Mouse (Mus musculus): ENCODE measurements around the gene Phactr1.

The Phactr1 gene

GRCm38 (mm10) chr13:42867026-42867425 is 186.6 kb downstream of the Phactr1 start:
- peak; percentile 36 for ATAC-seq (ENCODE audit: low TSS enrichment)

GRCm38 (mm10) chr13:42872125-42872524 is 191.7 kb downstream of the Phactr1 start:
- ATAC-seq (ENCODE audit: low TSS enrichment): no peak

GRCm38 (mm10) chr13:42878346-42878745 is 197.9 kb downstream of the Phactr1 start:
- no peak for ATAC-seq (ENCODE audit: low TSS enrichment)

DNA sequence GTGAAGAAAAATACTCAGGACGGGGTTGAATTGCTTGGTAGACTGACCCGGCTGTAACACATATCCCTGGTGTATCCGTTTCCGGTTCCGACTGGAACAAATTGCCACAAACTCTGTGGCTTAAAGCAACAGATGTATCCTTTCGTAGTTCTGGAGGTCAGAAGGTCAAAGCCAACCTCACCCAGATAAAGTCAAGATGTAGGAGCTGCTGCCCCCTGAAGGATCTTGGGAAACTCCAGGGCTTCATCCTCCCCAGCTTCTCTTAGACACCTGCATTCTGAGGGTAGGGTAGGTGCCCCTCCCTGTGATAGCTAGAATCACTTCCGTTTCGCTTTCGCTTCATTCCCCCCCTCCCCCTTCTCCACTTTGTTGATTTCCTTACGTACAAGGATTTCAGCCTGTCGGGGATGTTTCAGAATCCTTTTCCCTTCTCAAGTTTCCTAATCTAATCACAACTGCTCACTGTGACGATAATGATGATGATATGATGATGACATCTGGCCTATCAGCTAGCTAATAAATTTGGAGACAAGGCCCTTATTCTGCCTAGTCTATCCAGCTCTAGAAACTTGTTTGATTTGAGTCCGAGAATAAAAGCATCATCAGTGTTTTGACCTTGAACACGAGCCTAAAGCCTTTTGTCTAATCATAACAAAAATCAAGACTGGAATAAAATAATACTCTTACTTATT is 203.8 kb downstream of the Phactr1 start:
- no peak for ATAC-seq (ENCODE audit: low TSS enrichment)

- no peak for ATAC-seq (ENCODE audit: low TSS enrichment)
Observed at GRCm38 (mm10) chr13:42884725-42885115, 204.3 kb downstream of the Phactr1 start.

DNA sequence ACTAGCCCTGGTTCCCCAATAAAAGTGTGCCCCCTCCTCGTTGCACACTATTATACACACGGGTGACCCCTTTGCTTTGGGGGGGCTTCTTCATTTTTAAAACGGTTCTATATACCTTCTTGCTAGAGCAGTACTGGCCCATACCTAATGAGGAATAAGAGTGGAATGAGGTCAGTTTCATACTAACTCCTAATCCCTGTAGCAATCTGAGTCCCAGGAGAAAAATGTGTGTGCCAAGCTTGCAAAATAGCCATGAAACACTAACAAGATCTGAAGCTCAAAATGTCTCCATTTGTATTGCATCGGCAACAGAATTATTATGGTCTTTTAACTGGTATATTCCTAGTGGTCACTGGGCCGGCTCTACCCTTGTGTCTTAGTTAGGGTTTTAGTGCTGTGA is 207.3 kb downstream of the Phactr1 start:
- ATAC-seq (ENCODE audit: low TSS enrichment): no peak

GRCm38 (mm10) chr13:42889516-42890474 is 209.4 kb downstream of the Phactr1 start:
- ATAC-seq (ENCODE audit: low TSS enrichment): peak; percentile 18; the same call in 1 of the 2 replicates

DNA sequence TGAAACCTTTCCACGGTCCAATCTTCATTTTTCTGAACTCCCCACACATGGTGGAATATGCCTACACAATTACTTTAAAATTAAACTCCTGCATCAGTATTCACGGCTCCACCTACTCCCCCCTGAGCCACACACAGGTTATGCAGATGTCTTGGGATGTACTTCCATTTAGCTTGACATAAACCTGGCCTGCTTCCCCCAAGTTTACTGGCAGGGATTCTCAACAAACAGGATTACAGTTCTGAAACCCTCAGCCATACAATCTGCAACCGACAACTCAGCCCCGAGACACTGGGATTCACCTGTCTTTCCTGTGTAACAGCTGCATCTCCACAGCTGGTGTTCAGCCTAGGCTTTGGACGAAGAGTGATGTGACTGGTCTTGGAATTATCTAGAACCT is 210.2 kb downstream of the Phactr1 start:
- no peak for ATAC-seq (ENCODE audit: low TSS enrichment)

- ATAC-seq (ENCODE audit: low TSS enrichment): no peak
Observed at GRCm38 (mm10) chr13:42894016-42894415, 213.6 kb downstream of the Phactr1 start.

GRCm38 (mm10) chr13:42894598-42894997 is 214.2 kb downstream of the Phactr1 start:
- ATAC-seq (ENCODE audit: low TSS enrichment): peak; percentile 69

DNA sequence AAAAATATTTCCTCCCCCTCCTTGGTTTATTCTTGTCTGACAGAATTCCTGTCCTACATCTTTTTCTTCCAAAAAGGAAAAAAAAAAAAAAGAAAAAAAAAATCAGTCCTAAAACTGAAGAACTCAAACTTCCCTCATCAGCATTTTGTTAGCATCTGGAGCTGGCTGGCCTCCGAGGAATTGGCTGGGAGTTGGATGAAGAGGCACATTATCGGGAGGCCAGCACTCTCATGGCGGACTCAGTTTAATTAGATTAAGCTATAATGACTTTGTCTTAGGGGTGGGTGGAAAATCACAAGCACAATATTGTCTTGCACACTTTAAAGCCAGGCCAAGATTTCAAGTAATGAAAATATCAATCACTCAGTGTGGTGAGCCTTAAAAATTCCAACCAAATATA is 215.6 kb downstream of the Phactr1 start:
- ATAC-seq (ENCODE audit: low TSS enrichment): no peak

GRCm38 (mm10) chr13:42899611-42900010 is 219.2 kb downstream of the Phactr1 start:
- ATAC-seq (ENCODE audit: low TSS enrichment): no peak

DNA sequence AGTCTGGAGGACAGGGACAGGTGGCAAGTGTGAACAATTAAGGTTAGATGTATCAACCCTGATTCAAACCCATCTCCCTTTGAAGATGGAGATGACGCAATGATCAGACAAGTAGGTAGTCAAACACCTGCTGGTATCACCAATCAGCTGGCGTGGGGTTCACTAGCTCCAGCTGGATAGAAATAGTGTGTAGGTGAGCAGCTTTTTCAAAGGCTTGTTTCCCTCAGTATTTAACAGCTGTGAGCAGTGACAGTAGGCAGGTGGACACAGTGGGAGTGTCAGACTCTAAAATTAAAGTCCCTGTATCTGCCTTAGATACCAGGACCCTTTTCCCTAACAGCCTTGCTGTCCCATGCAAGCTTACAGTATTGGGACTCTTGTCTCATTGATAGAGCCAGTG is 221.4 kb downstream of the Phactr1 start:
- ATAC-seq (ENCODE audit: low TSS enrichment): peak; percentile 40

DNA sequence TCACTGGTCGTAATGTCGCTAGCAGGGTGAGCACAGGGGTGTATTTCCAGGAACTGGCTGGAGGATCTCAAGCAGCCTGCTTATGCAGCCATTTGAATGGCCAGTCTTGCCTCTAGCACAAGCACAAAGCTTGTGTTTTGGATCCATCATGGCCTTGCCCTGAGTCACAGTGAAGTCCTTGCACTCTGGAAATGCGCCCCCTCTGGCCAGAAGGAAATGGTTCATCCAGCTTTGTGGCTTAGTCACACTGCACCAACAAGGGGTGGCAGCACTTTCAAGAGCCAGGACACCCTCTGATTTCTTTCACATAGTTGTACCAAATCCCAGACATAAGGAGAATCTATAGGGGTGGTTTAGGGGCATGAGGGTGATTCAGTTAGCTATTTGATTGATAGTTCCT is 222.4 kb downstream of the Phactr1 start:
- 0 out of 2 replicates have a peak, but pooled peaks have one; percentile 15 for ATAC-seq (ENCODE audit: low TSS enrichment)

DNA sequence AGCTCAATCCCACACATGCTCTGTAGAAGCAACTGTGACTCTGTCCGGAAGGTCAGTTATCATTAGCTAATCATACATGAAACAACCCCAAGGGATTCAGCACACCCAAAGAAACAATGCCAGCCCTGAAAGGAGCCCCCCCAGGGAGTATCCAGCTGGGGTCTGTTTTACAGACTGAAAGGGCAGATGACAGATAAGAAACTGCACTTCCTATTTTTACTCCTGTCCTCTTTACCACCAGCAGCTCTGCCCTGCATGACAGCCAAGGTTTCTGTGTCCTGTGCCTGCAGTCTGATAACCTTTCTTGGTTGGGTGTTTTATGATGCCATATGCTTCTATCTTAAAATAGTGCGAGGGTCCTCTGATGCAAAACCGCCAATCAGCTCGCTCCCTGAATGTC is 225.4 kb downstream of the Phactr1 start:
- ATAC-seq (ENCODE audit: low TSS enrichment): no peak

DNA sequence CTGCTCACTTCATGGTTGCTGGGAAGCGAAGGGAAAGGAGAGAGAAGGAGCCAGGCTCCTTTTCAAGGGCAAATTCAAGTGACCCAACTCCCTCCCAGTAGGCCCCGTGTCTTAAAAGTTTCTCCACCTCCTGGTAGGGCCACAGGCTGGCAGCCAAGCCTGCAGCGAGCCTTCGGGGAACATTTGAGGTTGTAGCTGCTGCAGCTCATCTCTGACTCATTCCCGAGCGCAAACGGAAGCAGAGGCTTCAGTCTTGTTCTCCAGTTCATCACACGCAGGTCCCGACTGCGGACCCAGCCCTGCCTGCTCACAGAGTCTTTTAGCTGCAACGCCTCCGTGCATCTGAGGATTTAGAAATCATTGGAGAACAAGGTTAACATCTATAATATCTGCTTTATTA is 226.6 kb downstream of the Phactr1 start:
- peak; percentile 53 for ATAC-seq (ENCODE audit: low TSS enrichment)

DNA sequence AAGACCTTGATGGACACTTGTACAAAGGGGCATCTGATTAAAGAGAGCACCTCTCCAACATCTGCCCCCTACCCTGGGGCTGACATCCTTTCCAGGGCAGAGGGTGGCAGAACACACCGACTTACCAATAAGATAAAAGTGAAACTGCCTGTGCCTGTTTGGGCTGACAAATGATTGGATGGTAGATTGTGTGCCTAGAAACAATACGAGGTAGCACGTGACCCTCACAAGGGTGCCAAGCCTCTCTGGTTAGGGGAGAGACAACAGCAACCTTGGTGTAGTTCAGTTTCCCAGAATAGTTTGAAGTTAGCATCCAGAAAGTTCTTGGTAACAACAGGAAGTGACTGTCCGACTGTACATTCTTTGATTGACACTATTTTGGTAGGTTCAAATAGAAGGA is 234.7 kb downstream of the Phactr1 start:
- ATAC-seq (ENCODE audit: low TSS enrichment): no peak

DNA sequence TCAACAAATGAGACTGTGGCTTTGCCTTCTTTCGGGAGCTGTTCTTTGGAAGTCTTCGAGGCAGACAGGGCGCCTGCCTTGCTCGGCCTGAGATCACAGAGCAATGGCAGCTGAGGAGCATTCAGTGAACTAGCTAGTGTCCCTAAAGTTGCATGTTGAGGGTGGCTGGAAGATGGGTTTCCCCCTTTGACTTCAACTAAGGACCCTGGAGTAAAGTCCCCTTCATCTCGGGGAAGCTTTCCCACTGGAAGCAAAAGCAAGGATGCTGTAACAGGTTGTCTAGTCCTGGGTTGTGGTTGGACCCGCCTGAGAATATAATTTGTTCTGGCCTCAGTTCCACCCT is 235.4 kb downstream of the Phactr1 start:
- no peak for ATAC-seq (ENCODE audit: low TSS enrichment)

- peak; percentile 72 for ATAC-seq (ENCODE audit: low TSS enrichment)
Observed at GRCm38 (mm10) chr13:42916194-42917033, 236.0 kb downstream of the Phactr1 start.

GRCm38 (mm10) chr13:42917251-42917650 is 236.8 kb downstream of the Phactr1 start:
- ATAC-seq (ENCODE audit: low TSS enrichment): no peak

- ATAC-seq (ENCODE audit: low TSS enrichment): no peak
Observed at GRCm38 (mm10) chr13:42920062-42920461, 239.6 kb downstream of the Phactr1 start.

Data from frontal cortex, adult (tissue).